Mouse (Mus musculus) mesoderm, embryonic 11.5 days (tissue): ENCODE measurements around the gene Lcn8.
"Not testable (repeated sequence)": the region's sequence is repeated elsewhere in the genome, so short reads cannot be mapped to it uniquely, and the experiment has no call there.

Experiments used
- DNase-seq: peaks from one replicate; pipeline ENCODE4 v3.0.0-alpha.2; 2012; ENCODE audit warnings: low read depth, low spot score

Lcn8 gene

DNA sequence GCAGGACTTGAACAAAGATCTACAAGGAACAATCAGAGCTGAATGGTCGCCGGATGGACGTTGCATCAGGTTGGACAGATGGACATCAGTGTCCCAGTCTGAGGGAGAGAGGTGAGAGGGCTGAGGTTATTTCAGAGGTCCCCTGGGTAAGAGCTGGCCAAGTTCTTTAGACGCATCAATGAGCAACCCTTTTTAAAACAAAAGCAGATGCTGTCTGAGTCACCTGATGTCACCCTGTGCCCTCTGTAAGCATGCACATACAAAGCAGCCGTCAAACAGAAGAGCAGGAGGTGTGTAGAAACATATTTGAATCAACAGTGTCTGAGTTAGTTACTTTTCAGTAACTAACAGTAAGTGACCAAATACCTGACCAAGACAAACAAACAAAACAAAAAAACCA lies 11.2 kb downstream of the Lcn8 start:
- no peak for DNase-seq

DNA sequence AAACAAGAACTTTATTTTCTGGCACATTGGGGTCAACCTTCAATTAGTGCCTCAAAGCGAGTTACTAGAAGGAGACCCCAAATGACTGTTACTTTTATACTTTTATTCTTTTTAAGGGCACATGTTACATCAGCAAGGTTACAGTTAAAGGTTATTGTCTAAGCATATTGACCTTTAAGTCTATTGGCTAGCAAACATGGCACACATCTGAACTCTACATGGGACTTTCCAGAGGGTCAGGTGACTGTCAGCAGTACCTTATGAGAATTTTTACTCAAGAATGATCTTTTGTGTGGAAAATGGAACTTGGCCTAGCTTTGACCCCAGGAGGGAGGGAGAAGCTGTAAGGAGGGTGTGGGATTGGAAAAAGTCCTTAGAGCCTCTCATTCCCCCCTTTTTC lies 13.6 kb downstream of the Lcn8 start:
- DNase-seq = no peak

DNA sequence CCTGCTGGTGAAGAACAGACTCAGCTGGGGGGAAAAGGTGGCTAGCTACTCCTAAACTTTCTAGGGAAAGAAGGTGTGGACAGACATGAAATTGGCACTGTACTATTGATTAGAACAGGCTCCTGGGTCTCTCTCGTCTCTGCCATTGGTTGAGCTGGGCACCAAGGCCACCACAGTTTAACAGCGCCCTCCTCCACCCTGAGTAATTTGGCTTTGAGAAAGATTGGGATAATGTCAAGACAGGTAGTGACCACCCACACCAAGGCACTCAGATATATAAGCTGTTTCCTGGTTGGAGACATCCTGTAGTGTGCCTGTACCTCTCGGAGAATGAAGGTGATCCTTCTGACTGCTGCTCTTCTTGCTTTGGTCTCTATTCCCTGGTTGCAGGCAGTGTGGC lies 23.6 kb downstream of the Lcn8 start, which contains the start of gene Lcn6:
Lcn6 (plus strand) TSS at position 301 of the 400 bp plus-strand sequence.
- DNase-seq = no peak

GRCm38 (mm10) chr2:25679559-25679958 lies 26.6 kb downstream of the Lcn8 start:
- no peak for DNase-seq

DNA sequence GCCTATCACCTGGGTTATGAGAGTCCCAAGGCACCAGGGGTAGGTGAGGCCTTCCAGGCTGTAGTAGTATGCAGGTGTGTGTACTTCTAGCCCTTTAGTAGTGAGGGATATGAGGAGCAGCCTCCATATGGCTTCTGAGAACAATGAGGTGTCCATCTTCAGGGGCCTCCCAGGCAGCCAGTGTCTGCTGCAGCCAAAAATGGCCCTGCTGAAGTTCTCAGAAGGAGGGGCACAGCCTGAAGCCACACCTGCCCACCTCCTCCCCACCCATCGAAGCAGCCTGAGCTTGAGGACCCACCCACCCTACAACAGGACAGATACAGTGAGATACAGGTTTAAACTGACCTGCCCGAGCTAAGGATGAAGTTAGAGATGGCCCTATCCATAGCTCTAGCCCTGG lies 29.5 kb downstream of the Lcn8 start, which contains the start of gene Lcn10:
Lcn10 (plus strand) TSS at position 301 of the 400 bp plus-strand sequence.
- no peak for DNase-seq

- DNase-seq = no peak
These were observed 34.0 kb downstream of the Lcn8 start for GRCm38 (mm10) chr2:25686941-25687340.

GRCm38 (mm10) chr2:25694605-25695004 lies 41.7 kb downstream of the Lcn8 start:
- peak; percentile 76 for DNase-seq

GRCm38 (mm10) chr2:25696951-25697350 lies 44.0 kb downstream of the Lcn8 start:
- no peak for DNase-seq

DNA sequence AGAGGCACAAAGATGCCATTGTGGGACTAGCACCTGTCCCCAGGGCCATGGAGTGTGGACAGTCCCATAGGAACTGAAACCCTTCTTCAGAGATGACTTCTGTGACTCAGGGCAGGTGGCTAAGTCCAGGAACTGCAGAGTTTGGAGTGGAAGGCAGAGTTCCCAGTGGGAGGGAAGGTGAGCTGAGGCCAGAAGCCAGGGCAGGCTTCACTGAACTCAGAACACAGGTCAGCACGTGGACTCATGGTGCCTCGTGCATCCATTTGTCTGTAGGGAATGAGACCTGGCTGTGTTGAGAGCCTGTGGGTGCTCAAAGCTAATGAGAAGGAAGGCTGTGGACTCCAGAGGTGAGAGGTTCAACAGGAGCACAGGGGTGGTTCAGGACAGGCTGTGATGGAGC lies 45.8 kb downstream of the Lcn8 start:
- no peak for DNase-seq

- not testable (repeated sequence) for DNase-seq
These were observed 46.8 kb downstream of the Lcn8 start, which contains the start of gene Obp2a for GRCm38 (mm10) chr2:25699743-25700142. TSS of gene Obp2a (plus strand) at chr2:25700043.

DNA sequence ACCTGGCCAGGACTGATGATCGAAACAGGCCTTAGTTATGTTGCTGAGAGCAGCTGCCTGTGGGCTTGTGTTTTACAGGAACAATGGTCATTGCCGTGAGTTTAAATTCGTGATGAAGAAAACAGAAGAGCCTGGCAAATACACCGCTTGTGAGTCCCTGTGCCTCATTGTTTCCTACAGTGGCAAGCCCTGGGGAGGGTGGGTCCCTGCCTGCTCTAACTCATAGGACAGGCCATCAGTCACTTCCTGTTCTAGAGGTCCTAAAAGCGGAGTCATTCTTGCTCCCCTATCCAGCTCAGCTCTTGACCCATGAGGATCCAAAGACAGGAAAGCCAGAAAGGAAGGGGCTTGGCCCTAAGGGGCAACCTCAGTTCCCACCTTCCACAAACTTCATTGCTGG lies 48.1 kb downstream of the Lcn8 start:
- no peak for DNase-seq

DNA sequence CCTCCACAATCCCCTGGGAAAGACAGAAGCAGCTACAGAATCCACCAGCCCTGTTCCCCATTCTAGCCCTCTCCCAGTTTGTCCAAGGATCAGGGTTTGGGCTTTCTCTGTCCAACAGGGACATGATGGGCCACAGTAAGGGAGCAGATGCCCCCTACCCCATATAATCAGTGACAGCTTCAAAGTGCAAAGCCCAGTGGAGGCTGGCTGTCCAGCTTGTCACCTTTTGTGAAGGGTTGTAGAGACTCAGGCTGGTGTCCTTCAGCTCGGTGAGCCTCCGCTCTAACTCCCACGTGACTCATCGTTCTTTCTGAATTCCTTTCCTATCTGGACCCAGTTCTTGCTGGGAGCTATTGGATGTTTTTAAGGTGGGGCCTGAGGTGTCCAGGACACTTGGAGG lies 50.8 kb downstream of the Lcn8 start:
- DNase-seq = no peak
